Mouse (Mus musculus) thymus, postnatal 0 days (tissue): ENCODE measurements around the gene Tmem63a. TPM values are rescaled to one million over a fixed set of nuclear protein-coding genes. Genes with fewer than 3 reads are reported as not detected.
"Not testable (repeated sequence)": the region's sequence is repeated elsewhere in the genome, so short reads cannot be mapped to it uniquely, and the experiment has no call there.

ENCODE experiments used
- DNase-seq: peaks from one replicate; pipeline ENCODE4 v3.0.0-alpha.2; 2015; ENCODE audit warnings: low spot score
- polyA plus RNA-seq: library from polyadenylated mRNA; unstranded; fragments of >200 nt; fragmentation: Nextera tagmentation; extraction: Ambion mirVana; gene quantifications from 2 replicates; pipeline ENCODE4 v1.2.1, GENCODE M21; 2015

Tmem63a gene
- 13.8 and 14.4 TPM in 2 replicates for polyA plus RNA-seq

GRCm38 (mm10) chr1:180942166-180943031 lies at the start of gene Tmem63a:
Gene Tmem63a (plus strand): TSS chr1:180942344.
- peak; percentile 63 for DNase-seq

DNA sequence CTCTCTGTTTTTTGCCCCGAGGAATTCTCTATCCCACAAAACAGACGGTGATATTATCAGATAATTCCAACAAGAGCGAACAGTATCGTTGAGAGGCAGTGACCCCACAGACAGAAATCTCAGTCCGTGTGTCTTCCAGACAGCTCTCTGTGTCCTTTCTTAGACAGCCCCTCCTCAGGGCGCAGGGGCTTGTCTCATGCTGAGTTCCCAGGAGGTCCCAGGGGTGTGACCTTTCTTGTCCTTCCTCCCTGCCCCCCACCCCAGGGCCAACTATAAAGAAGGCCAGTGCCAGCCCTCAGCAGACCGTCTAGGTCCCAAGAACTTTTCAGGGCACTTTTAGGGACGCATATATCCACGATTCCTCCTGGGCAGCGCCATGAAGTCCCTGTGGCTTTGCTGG lies 49.3 kb upstream of the Tmem63a start, which contains the start of gene Lefty2:
TSS of gene Lefty2 (plus strand) at position 301 of the 400 bp plus-strand sequence.
- DNase-seq = no peak

- not testable (repeated sequence) for DNase-seq
These were observed 47.8 kb upstream of the Tmem63a start for GRCm38 (mm10) chr1:180894088-180894987.

DNA sequence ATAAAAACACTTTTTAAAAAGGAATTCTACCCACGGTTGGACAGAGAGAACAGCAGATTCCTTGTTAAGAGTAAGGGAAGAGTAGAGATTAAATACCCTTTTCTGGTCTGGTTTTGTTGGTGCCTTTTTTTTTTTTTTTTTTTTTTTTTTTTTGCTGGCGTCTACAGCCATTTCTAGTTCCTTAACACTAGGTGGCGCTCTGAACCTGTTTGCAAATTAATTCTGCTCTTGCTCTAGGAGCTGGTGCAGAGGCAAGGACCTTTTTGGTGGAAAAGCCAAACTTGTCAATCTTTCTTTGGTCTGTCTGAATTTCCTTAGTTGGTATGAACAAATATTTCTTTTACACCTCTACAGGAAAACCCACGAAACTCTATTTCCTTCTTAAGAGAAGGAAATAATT lies 41.0 kb upstream of the Tmem63a start:
- DNase-seq = peak; percentile 81

- no peak for DNase-seq
These were observed 39.2 kb upstream of the Tmem63a start for GRCm38 (mm10) chr1:180902915-180903314.

DNA sequence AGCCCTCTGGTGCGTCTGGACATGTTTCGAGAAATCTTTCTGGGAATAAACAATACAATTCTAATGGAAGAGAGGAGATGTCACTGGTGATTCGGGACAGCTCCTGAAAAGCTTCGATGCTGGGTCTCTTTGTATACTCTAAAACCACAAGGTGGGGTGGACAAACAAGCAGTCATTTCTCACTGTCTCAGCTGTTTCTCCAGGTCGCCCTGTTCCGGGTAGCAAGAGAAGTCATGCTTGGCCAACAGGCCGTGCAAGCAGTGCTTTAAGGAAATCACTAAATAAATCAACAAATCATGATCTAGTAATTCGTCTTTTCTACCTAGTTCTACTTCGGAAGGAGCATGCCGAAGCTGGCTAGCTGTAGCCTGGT lies 38.5 kb upstream of the Tmem63a start:
- DNase-seq = no peak

- peak; percentile 95 for DNase-seq
These were observed 37.9 kb upstream of the Tmem63a start, which contains the start of gene Pycr2 for GRCm38 (mm10) chr1:180904039-180904814. Gene Pycr2 (plus strand): TSS chr1:180904293.

GRCm38 (mm10) chr1:180904815-180905080 lies 37.4 kb upstream of the Tmem63a start:
- no peak for DNase-seq

GRCm38 (mm10) chr1:180905307-180905706 lies 36.8 kb upstream of the Tmem63a start:
- DNase-seq = peak; percentile 57

DNA sequence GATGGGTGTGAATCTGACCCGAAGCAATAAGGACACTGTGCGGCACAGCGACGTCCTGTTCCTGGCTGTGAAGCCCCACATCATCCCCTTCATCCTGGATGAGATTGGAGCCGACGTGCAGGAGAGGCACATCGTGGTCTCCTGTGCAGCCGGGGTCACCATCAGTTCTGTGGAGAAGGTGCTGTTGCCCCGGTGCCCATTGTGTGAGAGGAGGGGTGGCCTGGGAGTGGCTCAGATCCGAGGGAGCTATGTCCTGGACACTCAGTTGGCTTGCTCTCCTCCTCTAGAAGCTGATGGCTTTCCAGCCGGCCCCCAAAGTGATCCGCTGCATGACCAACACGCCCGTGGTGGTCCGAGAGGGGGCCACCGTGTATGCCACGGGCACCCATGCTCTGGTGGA lies 36.3 kb upstream of the Tmem63a start:
- no peak for DNase-seq

DNA sequence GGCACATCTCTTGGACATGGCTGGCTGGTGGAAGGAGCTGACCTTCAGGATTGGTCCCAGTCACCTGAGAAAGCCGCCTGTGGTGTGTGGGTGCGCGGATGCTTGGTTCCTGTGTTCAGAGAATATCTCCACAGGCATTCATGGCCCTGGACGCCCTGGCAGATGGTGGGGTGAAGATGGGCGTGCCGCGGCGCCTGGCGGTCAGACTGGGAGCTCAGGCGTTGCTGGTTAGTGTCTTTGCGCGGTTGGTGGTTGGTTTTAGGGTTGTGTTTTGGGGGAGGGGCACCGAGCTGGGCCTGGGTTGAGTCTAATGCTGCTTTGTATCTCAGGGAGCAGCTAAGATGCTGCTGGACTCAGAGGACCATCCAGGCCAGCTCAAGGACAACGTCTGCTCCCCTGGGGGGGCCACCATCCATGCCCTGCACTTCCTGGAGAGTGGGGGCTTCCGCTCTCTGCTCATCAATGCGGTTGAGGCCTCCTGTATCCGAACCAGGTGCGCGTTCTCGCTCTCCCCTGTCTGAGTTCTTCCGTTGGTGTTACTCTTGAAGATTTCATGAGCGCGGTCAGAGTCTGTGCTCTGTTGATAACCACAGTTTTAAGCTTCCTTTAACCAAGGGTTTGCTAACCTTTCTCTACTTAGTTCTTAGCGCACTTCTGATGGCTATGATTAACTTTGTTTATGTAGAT lies 35.5 kb upstream of the Tmem63a start:
- DNase-seq = peak; percentile 61

DNA sequence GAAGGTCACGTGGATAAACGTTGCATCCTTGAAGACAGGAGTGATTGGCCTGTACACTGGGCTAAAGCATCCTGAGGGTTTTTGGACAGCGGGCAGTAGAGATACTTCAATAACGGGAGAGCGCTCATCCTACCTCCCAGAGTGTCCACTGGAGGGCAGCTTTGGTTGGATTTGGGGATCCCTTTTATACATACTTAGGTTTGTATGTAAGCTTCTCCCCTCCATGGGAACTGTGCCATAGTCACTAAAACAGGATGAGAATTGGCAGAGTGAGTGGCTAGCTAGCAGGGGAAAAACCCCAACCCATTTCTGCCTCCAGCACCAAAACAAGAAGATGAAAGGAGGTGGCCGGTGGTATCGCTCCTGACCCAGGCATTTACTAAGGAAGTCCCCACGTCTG lies 31.0 kb upstream of the Tmem63a start:
- DNase-seq = no peak

- DNase-seq = peak; percentile 63
These were observed 30.4 kb upstream of the Tmem63a start for GRCm38 (mm10) chr1:180911653-180912287.

- DNase-seq = peak; percentile 42
These were observed 29.4 kb upstream of the Tmem63a start for GRCm38 (mm10) chr1:180912792-180913191.

GRCm38 (mm10) chr1:180913797-180914196 lies 28.3 kb upstream of the Tmem63a start:
- no peak for DNase-seq

DNA sequence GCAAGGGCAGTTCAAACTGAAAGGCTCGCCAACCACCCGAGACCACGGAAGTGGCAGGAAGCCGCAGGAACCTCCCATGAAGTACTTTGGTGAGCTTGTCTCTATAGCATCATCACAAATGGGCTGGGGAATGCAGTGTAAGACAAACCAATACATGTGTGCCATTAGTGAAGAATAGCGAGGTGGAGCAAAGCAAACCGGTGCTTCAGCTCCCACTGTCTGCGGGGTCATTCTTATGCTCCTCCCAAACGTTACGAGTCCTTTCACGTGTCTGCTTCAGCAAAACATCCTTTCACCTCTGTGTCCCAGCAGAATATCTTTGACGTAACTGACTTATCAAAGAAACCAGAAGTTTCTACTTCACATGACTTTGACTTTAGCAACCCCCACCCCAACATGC lies 25.7 kb upstream of the Tmem63a start:
- no peak for DNase-seq

GRCm38 (mm10) chr1:180917053-180917452 lies 25.1 kb upstream of the Tmem63a start:
- no peak for DNase-seq

- no peak for DNase-seq
These were observed 22.5 kb upstream of the Tmem63a start for GRCm38 (mm10) chr1:180919686-180920085.

DNA sequence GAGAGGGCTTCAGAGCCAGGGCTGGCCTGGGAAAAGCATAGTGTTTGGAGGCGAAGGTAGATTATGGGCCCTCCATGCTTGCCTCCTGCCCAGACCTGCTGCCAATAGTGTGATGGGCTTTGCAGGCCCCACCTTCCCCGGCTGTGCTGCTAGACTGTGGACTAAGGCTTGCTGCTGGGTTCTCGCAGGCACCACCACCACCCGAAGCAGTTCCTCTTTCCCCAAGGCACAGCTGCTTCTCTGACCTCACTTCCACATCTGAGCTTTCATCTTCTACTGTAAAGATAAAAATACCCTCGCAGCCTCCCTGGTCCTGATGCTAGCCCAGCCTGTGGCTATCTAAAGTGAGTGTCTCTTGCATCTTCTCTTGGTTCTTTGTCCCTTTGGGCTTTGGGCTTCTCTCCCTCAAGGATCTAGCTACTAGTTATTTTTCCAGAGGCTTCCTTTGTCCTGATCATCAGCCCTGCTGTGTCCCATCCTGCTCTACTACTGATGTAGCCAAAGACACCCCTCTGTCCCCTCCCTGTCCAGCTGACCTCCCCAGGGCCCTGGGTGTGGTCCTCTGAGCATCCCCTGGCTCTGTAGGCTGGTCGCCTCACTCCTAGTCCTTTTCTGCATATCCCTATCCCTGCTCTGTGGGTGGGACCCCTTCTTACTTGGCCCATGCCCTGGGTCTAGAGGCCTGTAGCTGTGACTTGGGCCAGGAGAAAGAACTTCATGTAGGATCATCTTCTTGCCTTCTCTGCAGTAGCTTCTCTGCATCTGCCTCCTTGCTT lies 19.7 kb upstream of the Tmem63a start:
- DNase-seq = peak; percentile 80
